19 mouse cellular contexts compared by ENCODE assay signal in genomic region chr9:95793986-95794744, GRCm38 (mm10). TPM values are rescaled to one million over a fixed set of nuclear protein-coding genes. Genes with fewer than 3 reads are reported as not detected.
DNase-seq lines count a peak whose midpoint lies in the region; ATAC-seq lines count a peak whose summit lies in the region.
"Had no signal": no experiment of that assay in that cellular context is flagged by ENCODE, and none has a peak within 500 bp of the region (broad histone marks: within the 10 kb centered on the region; RNA-seq: fewer than 3 reads in every experiment).

No protein-coding gene starts in this region.

- H3K4me1 ChIP-seq in intestine, embryonic 16.5 days (ENCODE audit: control insufficient read depth, insufficient read depth, low read length), result 0 out of 2 replicates have a peak, but pooled peaks cover 5% of the 10 kb centered on the region
- H3K4me1 ChIP-seq in forebrain, embryonic 13.5 days, result no peaks in the 10 kb centered on the region
- no peaks in the 10 kb centered on the region for H3K4me1 ChIP-seq in heart, embryonic 11.5 days (ENCODE audit: control insufficient read depth, insufficient read depth, low read length)
- H3K4me1 ChIP-seq: forebrain, embryonic 12.5 days; limb, embryonic 15.5 days; neural tube, embryonic 13.5 days had no signal

- WGBS in intestine, embryonic 16.5 days, result 58% methylated on average over 15 of the region's 15 CpGs
- 89% methylated on average over 15 of the region's 15 CpGs for WGBS in forebrain, embryonic 13.5 days
- 81% methylated on average over 15 of the region's 15 CpGs for WGBS in heart, embryonic 11.5 days (ENCODE audit: insufficient replicate concordance)

- H3K27ac ChIP-seq in intestine, embryonic 16.5 days (ENCODE audit: low read length), result peak overlapping the region; percentile 84
- no peak overlapping the region for H3K27ac ChIP-seq in forebrain, embryonic 13.5 days
- H3K27ac ChIP-seq in heart, embryonic 11.5 days (ENCODE audit: low read depth, low read length), result no peak overlapping the region
- H3K27ac ChIP-seq: forebrain, embryonic 12.5 days; limb, embryonic 15.5 days; neural tube, embryonic 13.5 days had no signal

- ATAC-seq in intestine, embryonic 16.5 days, result peak; percentile 70
- no peak for ATAC-seq in forebrain, embryonic 13.5 days
- ATAC-seq in heart, embryonic 11.5 days (replicated peaks; ENCODE audit: insufficient number of reproducible peaks, low FRiP score, low TSS enrichment), result no peak

- peak; percentile 74 to 80 for DNase-seq in kidney, adult 8-10 months
- peak; percentile 70 to 89 for DNase-seq in kidney, postnatal 25 days
- DNase-seq in yolk sac, embryonic 10.5 days (ENCODE audit: low spot score), result peak; percentile 67
- no peak for DNase-seq in gastrocnemius, adult 8-10 months (ENCODE audit: low spot score in 2 of 2)
- DNase-seq: adrenal gland, adult 2 months; cerebellum, adult 11 months; heart, adult 18-20 months; lung, adult 18-20 months; lung, postnatal 4 days; right cerebral cortex, postnatal 14 days; thymus, adult 18-20 months had no signal

- H3K9me3 ChIP-seq in intestine, embryonic 16.5 days (ENCODE audit: control insufficient read depth, low read length), result no peaks in the 10 kb centered on the region
- 0 out of 2 replicates have a peak, but pooled peaks cover 3% of the 10 kb centered on the region for H3K9me3 ChIP-seq in forebrain, embryonic 13.5 days (replicated peaks)
- no peaks in the 10 kb centered on the region for H3K9me3 ChIP-seq in heart, embryonic 11.5 days (replicated peaks; ENCODE audit: control insufficient read depth, low read length)
- H3K9me3 ChIP-seq: limb, embryonic 15.5 days; neural tube, embryonic 13.5 days had no signal

- H3K36me3 ChIP-seq in intestine, embryonic 16.5 days (ENCODE audit: control insufficient read depth, insufficient read depth, low read length), result no peaks in the 10 kb centered on the region
- no peaks in the 10 kb centered on the region for H3K36me3 ChIP-seq in forebrain, embryonic 13.5 days (ENCODE audit: poor library complexity, severe bottlenecking)
- H3K36me3 ChIP-seq in heart, embryonic 11.5 days (ENCODE audit: control insufficient read depth, insufficient read depth, low read length), result no peaks in the 10 kb centered on the region
- H3K36me3 ChIP-seq: forebrain, embryonic 12.5 days; limb, embryonic 15.5 days; neural tube, embryonic 13.5 days had no signal

- no peak overlapping the region for H3K4me3 ChIP-seq in intestine, embryonic 16.5 days (ENCODE audit: low read length)
- H3K4me3 ChIP-seq in forebrain, embryonic 13.5 days, result no peak overlapping the region
- no peak overlapping the region for H3K4me3 ChIP-seq in heart, embryonic 11.5 days (ENCODE audit: low read depth, low read length)
- H3K4me3 ChIP-seq: forebrain, embryonic 12.5 days; limb, embryonic 15.5 days; neural tube, embryonic 13.5 days had no signal

- H3K9ac ChIP-seq in intestine, embryonic 16.5 days (ENCODE audit: low read depth, low read length), result no peak overlapping the region
- no peak overlapping the region for H3K9ac ChIP-seq in forebrain, embryonic 13.5 days
- no peak overlapping the region for H3K9ac ChIP-seq in heart, embryonic 11.5 days (ENCODE audit: low read depth, low read length)
- H3K9ac ChIP-seq: forebrain, embryonic 12.5 days; limb, embryonic 15.5 days; neural tube, embryonic 13.5 days had no signal

- 0 out of 2 replicates have a peak overlapping the region, but pooled peaks have one; percentile 16 for H3K4me2 ChIP-seq in intestine, embryonic 16.5 days (ENCODE audit: low read depth, low read length)
- H3K4me2 ChIP-seq in forebrain, embryonic 13.5 days, result no peak overlapping the region
- H3K4me2 ChIP-seq in heart, embryonic 11.5 days, result no peak overlapping the region
- H3K4me2 ChIP-seq: forebrain, embryonic 12.5 days; limb, embryonic 15.5 days; midbrain, embryonic 11.5 days; neural tube, embryonic 13.5 days had no signal

- H3K27me3 ChIP-seq in intestine, embryonic 16.5 days (replicated peaks; ENCODE audit: control insufficient read depth, insufficient read depth, low read length), result no peaks in the 10 kb centered on the region
- H3K27me3 ChIP-seq in forebrain, embryonic 13.5 days, result no peaks in the 10 kb centered on the region
- H3K27me3 ChIP-seq in heart, embryonic 11.5 days (ENCODE audit: control insufficient read depth, insufficient read depth, low read length), result no peaks in the 10 kb centered on the region
- H3K27me3 ChIP-seq: forebrain, embryonic 12.5 days; limb, embryonic 15.5 days; neural tube, embryonic 13.5 days had no signal

RNA-seq across cellular contexts. Expression of gene Trpc1, which starts 44.0 kb away (rescaled TPM):
- polyA plus RNA-seq in intestine, embryonic 16.5 days (2015; fragmentation: Nextera tagmentation; extraction: Ambion mirVana), result 0.75 and 2.0 TPM in 2 replicates
- 1 to 10 TPM in 2 of 4 experiments, under 1 TPM in 2; 0.72 to 1.2 (median 1.0) TPM for total RNA-seq in gastrocnemius, adult 8-10 months (2022)
- 3.2 and 3.6 TPM in 2 replicates for polyA plus RNA-seq in forebrain, embryonic 13.5 days (2015; fragmentation: Nextera tagmentation; extraction: Ambion mirVana)
- 2.1 and 2.2 TPM in 2 replicates for polyA plus RNA-seq in heart, embryonic 11.5 days (2014; fragmentation: Nextera tagmentation; extraction: Ambion mirVana)

RNA-seq across cellular contexts. Expression of gene Pls1, which starts 50.9 kb away (rescaled TPM):
- polyA plus RNA-seq in intestine, embryonic 16.5 days (2015; fragmentation: Nextera tagmentation; extraction: Ambion mirVana), result 143 and 201 TPM in 2 replicates
- not detected for total RNA-seq in gastrocnemius, adult 8-10 months (2022)
- polyA plus RNA-seq in forebrain, embryonic 13.5 days (2015; fragmentation: Nextera tagmentation; extraction: Ambion mirVana), result 3.2 and 3.4 TPM in 2 replicates
- polyA plus RNA-seq in heart, embryonic 11.5 days (2014; fragmentation: Nextera tagmentation; extraction: Ambion mirVana), result 2.3 and 2.4 TPM in 2 replicates
- total RNA-seq: MEL had no signal

Comparison
In these comparisons a context has a peak if more than half of its experiments do, and no peak if none do; other contexts are left out.
1. DNase-seq: peak in kidney, adult 8-10 months (2 of 2), kidney, postnatal 25 days (2 of 2) and yolk sac, embryonic 10.5 days (single experiment); none in gastrocnemius, adult 8-10 months (0 of 2).
2. RNA of gene Pls1, which starts 50.9 kb away (polyA plus RNA-seq): 143 to 201 TPM in intestine, embryonic 16.5 days; 3.2 to 3.4 TPM in forebrain, embryonic 13.5 days and 2.3 to 2.4 TPM in heart, embryonic 11.5 days; every median in the first group is over 10 times any median in the second.